Mouse (Mus musculus) MEL (cell line): ENCODE results near the gene Ube2f. TPM values are rescaled to one million over a fixed set of nuclear protein-coding genes. Genes with fewer than 3 reads are reported as not detected.

Experiments used
- DNase-seq: peaks from one replicate; pipeline ENCODE4 v3.0.0; 2011; ENCODE audit warnings: low read depth, low spot score
- H3K27ac ChIP-seq: 2 replicates; pipeline ENCODE4 v1.5.1; 2012; ENCODE audit warnings: low read depth, mild to moderate bottlenecking, control low read depth, low read length, moderate library complexity; ENCODE audit not compliant: control insufficient read depth
- H3K27me3 ChIP-seq, 2 experiments: fragments of 150-350 bp in 1 of 2; sonication (generic) in 1 of 2; 2 replicates each; pipeline ENCODE4 v1.6.1; 2012; ENCODE audit warnings: low read length in 2 of 2, mild to moderate bottlenecking in 2 of 2, improper control_type of control experiment in 1 of 2, moderate library complexity in 1 of 2; ENCODE audit not compliant: insufficient read depth in 2 of 2, control insufficient read depth in 1 of 2
- H3K36me3 ChIP-seq, 2 experiments: 2 replicates each; pipeline ENCODE4 v1.6.1; 2012 to 2014; ENCODE audit warnings: low read length in 2 of 2, improper control_type of control experiment in 1 of 2, inconsistent platforms in 1 of 2, mild to moderate bottlenecking in 1 of 2; ENCODE audit not compliant: insufficient read depth in 2 of 2, control insufficient read depth in 1 of 2
- H3K4me1 ChIP-seq, 2 experiments: fragments of 150-350 bp in 1 of 2; sonication (generic) in 1 of 2; 2 replicates each; pipeline ENCODE4 v1.6.1; 2012; ENCODE audit warnings: low read length in 2 of 2, improper control_type of control experiment in 1 of 2, mild to moderate bottlenecking in 1 of 2; ENCODE audit not compliant: insufficient read depth in 2 of 2, control insufficient read depth in 1 of 2
- H3K4me3 ChIP-seq, 2 experiments: fragments of 150-350 bp in 1 of 2; sonication (generic) in 1 of 2; 2 replicates each; pipeline ENCODE4 v1.5.1; 2012; ENCODE audit warnings: low read depth in 2 of 2, low read length in 2 of 2, mild to moderate bottlenecking in 2 of 2, moderate library complexity in 2 of 2, control low read depth in 1 of 2, improper control_type of control experiment in 1 of 2; ENCODE audit not compliant: control insufficient read depth in 1 of 2, insufficient read depth in 1 of 2
- H3K79me2 ChIP-seq: 2 replicates; pipeline ENCODE4 v1.6.1; 2012; ENCODE audit warnings: mild to moderate bottlenecking, low read length, moderate library complexity; ENCODE audit not compliant: control insufficient read depth, poor library complexity, insufficient read depth
- H3K9ac ChIP-seq: 2 replicates; pipeline ENCODE4 v1.6.1; 2012; ENCODE audit warnings: low read depth, mild to moderate bottlenecking, control low read depth, low read length, moderate library complexity; ENCODE audit not compliant: control insufficient read depth, poor library complexity, severe bottlenecking
- H3K9me3 ChIP-seq: fragments of 150-350 bp; sonication (generic); replicated peaks from 2 replicates; pipeline ENCODE4 v1.6.1; 2012; ENCODE audit warnings: mild to moderate bottlenecking, low read length, improper control_type of control experiment, moderate library complexity; ENCODE audit not compliant: insufficient read depth
- BHLHE40 ChIP-seq: IDR thresholded peaks from 2 replicates; pipeline ENCODE4 v1.6.1; 2012; ENCODE audit warnings: low read depth, mild to moderate bottlenecking, inconsistent platforms, low read length, improper control_type of control experiment, borderline replicate concordance
- CHD2 ChIP-seq: IDR thresholded peaks from 2 replicates; pipeline ENCODE4 v1.6.1; 2011; ENCODE audit warnings: low read length, improper control_type of control experiment
- CTCF ChIP-seq, 3 experiments: IDR thresholded peaks in 2 of 3; conservative IDR thresholded peaks in 1 of 3; 2 replicates each; pipeline ENCODE4 v1.5.1; 2011 to 2012; ENCODE audit warnings: low read length in 3 of 3, low read depth in 2 of 3, mild to moderate bottlenecking in 2 of 3, improper control_type of control experiment in 1 of 3, inconsistent platforms in 1 of 3, mixed read lengths in 1 of 3, moderate library complexity in 1 of 3; ENCODE audit not compliant: control insufficient read depth in 1 of 3, insufficient read depth in 1 of 3, poor library complexity in 1 of 3, severe bottlenecking in 1 of 3
- E2F4 ChIP-seq: IDR thresholded peaks from 2 replicates; pipeline ENCODE4 v1.6.1; 2011; ENCODE audit warnings: low read depth, low read length, improper control_type of control experiment, borderline replicate concordance
- ELF1 ChIP-seq: IDR thresholded peaks from 2 replicates; pipeline ENCODE4 v1.6.1; 2014; ENCODE audit warnings: low read depth, mild to moderate bottlenecking, inconsistent platforms, low read length, improper control_type of control experiment, moderate library complexity
- EP300 ChIP-seq, 2 experiments: IDR thresholded peaks; 2 replicates each; pipeline ENCODE4 v1.6.1; 2011; ENCODE audit warnings: improper control_type of control experiment in 2 of 2, low read length in 2 of 2, low read depth in 1 of 2, mild to moderate bottlenecking in 1 of 2
- KAT2A ChIP-seq: conservative IDR thresholded peaks from 2 replicates; pipeline ENCODE4 v1.6.1; 2012; ENCODE audit warnings: low read depth, low read length, improper control_type of control experiment, inconsistent platforms
- MAFK ChIP-seq: IDR thresholded peaks from 2 replicates; pipeline ENCODE4 v1.6.1; 2011; ENCODE audit warnings: low read depth, mild to moderate bottlenecking, low read length, improper control_type of control experiment, borderline replicate concordance
- MAX ChIP-seq: IDR thresholded peaks from 2 replicates; pipeline ENCODE4 v1.6.1; 2011; ENCODE audit warnings: low read length, improper control_type of control experiment
- MAZ ChIP-seq: IDR thresholded peaks from 2 replicates; pipeline ENCODE4 v1.6.1; 2012; ENCODE audit warnings: low read depth, mild to moderate bottlenecking, inconsistent platforms, low read length, improper control_type of control experiment
- MEF2A ChIP-seq: IDR thresholded peaks from 2 replicates; pipeline ENCODE4 v1.6.1; 2014; ENCODE audit warnings: low read depth, mild to moderate bottlenecking, inconsistent platforms, low read length, improper control_type of control experiment; ENCODE audit not compliant: poor library complexity, insufficient replicate concordance, severe bottlenecking; ENCODE audit errors: extremely low read depth
- MXI1 ChIP-seq: IDR thresholded peaks from 2 replicates; pipeline ENCODE4 v1.6.1; 2011; ENCODE audit warnings: mild to moderate bottlenecking, low read depth, low read length, improper control_type of control experiment
- MYB ChIP-seq: IDR thresholded peaks from 2 replicates; pipeline ENCODE4 v1.6.1; 2011; ENCODE audit warnings: mild to moderate bottlenecking, low read depth, low read length, improper control_type of control experiment
- MYC ChIP-seq: IDR thresholded peaks from 2 replicates; pipeline ENCODE4 v1.6.1; 2011; ENCODE audit warnings: low read depth, mild to moderate bottlenecking, low read length, improper control_type of control experiment, moderate library complexity
- NELFE ChIP-seq: IDR thresholded peaks from 2 replicates; pipeline ENCODE4 v1.6.1; 2011; ENCODE audit warnings: low read depth, low read length, improper control_type of control experiment
- POLR2A ChIP-seq, 2 experiments: IDR thresholded peaks; 2 replicates each; pipeline ENCODE4 v1.6.1; 2011 to 2012; ENCODE audit warnings: low read length in 2 of 2, mild to moderate bottlenecking in 2 of 2, control low read depth in 1 of 2, improper control_type of control experiment in 1 of 2, low read depth in 1 of 2, moderate library complexity in 1 of 2; ENCODE audit not compliant: control insufficient read depth in 1 of 2, insufficient read depth in 1 of 2, poor library complexity in 1 of 2
- POLR2AphosphoS2 ChIP-seq: IDR thresholded peaks from 2 replicates; pipeline ENCODE4 v1.6.1; 2011; ENCODE audit warnings: low read length, improper control_type of control experiment
- POLR2AphosphoS5 ChIP-seq: IDR thresholded peaks from 2 replicates; pipeline ENCODE4 v1.6.1; 2012; ENCODE audit warnings: low read depth, borderline replicate concordance, mild to moderate bottlenecking, inconsistent platforms, low read length, moderate library complexity, mixed read lengths
- RAD21 ChIP-seq: IDR thresholded peaks from 2 replicates; pipeline ENCODE4 v1.6.1; 2011; ENCODE audit warnings: mild to moderate bottlenecking, low read depth, low read length, improper control_type of control experiment
- RCOR1 ChIP-seq: IDR thresholded peaks from 2 replicates; pipeline ENCODE4 v1.6.1; 2012; ENCODE audit warnings: low read depth, mild to moderate bottlenecking, inconsistent platforms, low read length, improper control_type of control experiment
- SIN3A ChIP-seq: IDR thresholded peaks from 2 replicates; pipeline ENCODE4 v1.6.1; 2012; ENCODE audit warnings: low read length, improper control_type of control experiment, inconsistent platforms
- TAL1 ChIP-seq: IDR thresholded peaks from 2 replicates; pipeline ENCODE4 v1.6.1; 2012; ENCODE audit warnings: mild to moderate bottlenecking, inconsistent platforms, low read length, moderate library complexity, mixed read lengths
- TBP ChIP-seq: IDR thresholded peaks from 2 replicates; pipeline ENCODE4 v1.8.0; 2011; ENCODE audit warnings: low read depth, low read length, improper control_type of control experiment
- TCF12 ChIP-seq: IDR thresholded peaks from 2 replicates; pipeline ENCODE4 v1.6.1; 2014; ENCODE audit warnings: low read depth, mild to moderate bottlenecking, inconsistent platforms, low read length, improper control_type of control experiment, moderate library complexity
- UBTF ChIP-seq: IDR thresholded peaks from 2 replicates; pipeline ENCODE4 v1.6.1; 2012; ENCODE audit warnings: low read depth, mild to moderate bottlenecking, inconsistent platforms, low read length, improper control_type of control experiment, moderate library complexity, borderline replicate concordance; ENCODE audit not compliant: insufficient read depth
- USF1 ChIP-seq: IDR thresholded peaks from 2 replicates; pipeline ENCODE4 v1.6.1; 2014; ENCODE audit warnings: low read depth, mild to moderate bottlenecking, inconsistent platforms, low read length, improper control_type of control experiment, moderate library complexity
- USF2 ChIP-seq, 2 experiments: IDR thresholded peaks; 2 replicates each; pipeline ENCODE4 v1.6.1; 2011 to 2012; ENCODE audit warnings: improper control_type of control experiment in 2 of 2, low read length in 2 of 2, borderline replicate concordance in 1 of 2, inconsistent platforms in 1 of 2, low read depth in 1 of 2, mild to moderate bottlenecking in 1 of 2; ENCODE audit not compliant: insufficient read depth in 1 of 2
- ZKSCAN1 ChIP-seq: IDR thresholded peaks from 2 replicates; pipeline ENCODE4 v1.6.1; 2012; ENCODE audit warnings: low read depth, mild to moderate bottlenecking, inconsistent platforms, low read length, improper control_type of control experiment, moderate library complexity
- ZMIZ1 ChIP-seq: IDR thresholded peaks from 2 replicates; pipeline ENCODE4 v1.6.1; 2012; ENCODE audit warnings: low read depth, mild to moderate bottlenecking, inconsistent platforms, low read length, improper control_type of control experiment, moderate library complexity
- ZNF384 ChIP-seq: IDR thresholded peaks from 2 replicates; pipeline ENCODE4 v1.6.1; 2012; ENCODE audit warnings: low read depth, mild to moderate bottlenecking, inconsistent platforms, low read length, improper control_type of control experiment
- polyA plus RNA-seq, 2 experiments: library from polyadenylated mRNA; stranded (reverse) in 1 of 2; unstranded in 1 of 2; fragments of >175 nt in 1 of 2; fragments of >200 nt in 1 of 2; gene quantifications; 2 replicates each; pipeline versions ENCODE4 v1.2.1 to v1.2.4; 2012; ENCODE audit warnings: low replicate concordance in 2 of 2, low read depth in 1 of 2; ENCODE audit not compliant: insufficient read length in 2 of 2, insufficient read depth in 1 of 2, missing spikeins in 1 of 2
- total RNA-seq: library from RNA; depleted of rRNA; stranded (reverse); fragments of 300-350 nt; gene quantifications from 2 replicates; pipeline ENCODE4 v1.2.3, GENCODE M21; 2012

The Ube2f gene
- total and polyA plus RNA-seq, 3 experiments, result 57.4 to 71.3 TPM; not detected in 1

GRCm38 (mm10) chr1:91231896-91232295, 18.2 kb upstream of the Ube2f start:
- Histone ChIP-seq H3K9ac (no peak overlapping the region), H3K4me3 (no peak overlapping the region), H3K27me3 (no peaks in the 10 kb centered on the region), H3K9me3 (no peaks in the 10 kb centered on the region), H3K79me2 (no peaks in the 10 kb centered on the region), H3K27ac (no peak overlapping the region), H3K4me1 (peaks cover 43 to 44% of the 10 kb centered on the region in 2 experiments), H3K36me3 (peaks cover 0 to 36% of the 10 kb centered on the region in 2 experiments; a peak in 2 of 4 replicates)
- no peak for DNase-seq
- TF ChIP-seq BHLHE40, result no peak
- no peak for TF ChIP-seq SIN3A
- no peak for TF ChIP-seq TCF12
- TF ChIP-seq MYC, result no peak
- no peak for TF ChIP-seq MEF2A
- TF ChIP-seq MAX, result no peak
- TF ChIP-seq RAD21, result no peak
- TF ChIP-seq CHD2, result no peak
- TF ChIP-seq MAZ, result no peak
- TF ChIP-seq USF2 (IDR thresholded peaks at IDR 0.05; ENCODE audit: borderline replicate concordance in 1 of 2, insufficient read depth in 1 of 2, low read depth in 1 of 2, low read length in 2 of 2), result no peak
- no peak for TF ChIP-seq POLR2AphosphoS5
- TF ChIP-seq ZMIZ1, result no peak
- TF ChIP-seq ZNF384, result no peak
- no peak for TF ChIP-seq RCOR1
- TF ChIP-seq MXI1, result no peak
- TF ChIP-seq UBTF, result no peak
- TF ChIP-seq NELFE, result no peak

- peak; percentile 85 for DNase-seq
- peaks cover 0 to 17% of the 10 kb centered on the region in 2 experiments; a peak in 2 of 4 replicates for H3K36me3 ChIP-seq
- H3K27me3 ChIP-seq, result no peaks in the 10 kb centered on the region
- no peaks in the 10 kb centered on the region for H3K79me2 ChIP-seq
- H3K9ac ChIP-seq, result peak overlapping the region; percentile 46
- H3K27ac ChIP-seq, result peak overlapping the region; percentile 66
- no peaks in the 10 kb centered on the region for H3K9me3 ChIP-seq
- peak overlapping the region; percentile 39 to 46 for H3K4me3 ChIP-seq
- H3K4me1 ChIP-seq, result peaks cover 17 to 20% of the 10 kb centered on the region in 2 experiments
- TF ChIP-seq KAT2A (0 out of 2 replicates have a peak, but pooled peaks have one; percentile 28), ZMIZ1 (no peak), RCOR1 (peak; percentile 49; the same call in 1 of the 2 replicates), BHLHE40 (0 out of 2 replicates have a peak, but pooled peaks have one; percentile 42), POLR2A (IDR thresholded peaks at IDR 0.05; ENCODE audit: control insufficient read depth in 1 of 2, insufficient read depth in 1 of 2, low read depth in 1 of 2, low read length in 2 of 2, poor library complexity in 1 of 2) (peak in 1 of 2 experiments; percentile 67; a peak in 2 of 4 replicates), MAFK (no peak), MYB (peak; percentile 62; the same call in 1 of the 2 replicates), ZNF384 (peak; percentile 93), POLR2AphosphoS2 (peak; percentile 26; the same call in 1 of the 2 replicates), TCF12 (peak; percentile 50), NELFE (peak; percentile 36; the same call in 1 of the 2 replicates), SIN3A (peak; percentile 82), E2F4 (no peak), ELF1 (peak; percentile 50; the same call in 1 of the 2 replicates), MAX (peak; percentile 77), MXI1 (peak; percentile 48; the same call in 1 of the 2 replicates), ZKSCAN1 (0 out of 2 replicates have a peak, but pooled peaks have one; percentile 12), TAL1 (no peak), CTCF (IDR thresholded peaks at IDR 0.05 in 2 of 3, conservative IDR thresholded peaks at IDR 0.05 in 1 of 3; ENCODE audit: control insufficient read depth in 1 of 3, insufficient read depth in 1 of 3, low read depth in 2 of 3, low read length in 3 of 3, poor library complexity in 1 of 3, severe bottlenecking in 1 of 3) (no peak), TBP (peak; percentile 78), EP300 (IDR thresholded peaks at IDR 0.05; ENCODE audit: low read depth in 1 of 2, low read length in 2 of 2) (peak; percentile 72; a peak in 3 of 4 replicates), MAZ (peak; percentile 83), USF1 (peak; percentile 30; the same call in 1 of the 2 replicates)
Measured at GRCm38 (mm10) chr1:91235395-91235794, 14.7 kb upstream of the Ube2f start.
